Mouse (Mus musculus) CH12.LX (cell line): ENCODE measurements around the gene Olfr921.

Experiments used
- MAX ChIP-seq: IDR thresholded peaks from 2 replicates; pipeline ENCODE4 v1.6.1; 2011; ENCODE audit warnings: low read length, improper control_type of control experiment
- TCF12 ChIP-seq: IDR thresholded peaks from 2 replicates; pipeline ENCODE4 v1.6.1; 2014; ENCODE audit warnings: low read depth, mild to moderate bottlenecking, inconsistent platforms, low read length, improper control_type of control experiment

GRCm38 (mm10) chr9:38815458-38815986 is 42.7 kb downstream of the Olfr921 start:
- TF ChIP-seq MAX (no peak), TCF12 (no peak)
